ENCODE assay signal across 11 mouse cellular contexts in genomic region chr1:135369415-135369814, GRCm38 (mm10). TPM values are rescaled to one million over a fixed set of nuclear protein-coding genes. Genes with fewer than 3 reads are reported as not detected.
DNase-seq lines count a peak whose midpoint lies in the region; ATAC-seq and TF ChIP-seq lines count a peak whose summit lies in the region.
"Had no signal": no experiment of that assay in that cellular context is flagged by ENCODE, and none has a peak within 500 bp of the region (broad histone marks: within the 10 kb centered on the region; RNA-seq: fewer than 3 reads in every experiment).

No protein-coding gene starts in this region.

- peak; percentile 55 for DNase-seq in cerebellum, adult 9-11 months
- DNase-seq in cerebellum, adult 18-20 months, result no peak
- no peak for DNase-seq in hindbrain, embryonic 10.5 days (ENCODE audit: low spot score)
- DNase-seq in lung, postnatal 14 days, result no peak
- DNase-seq in midbrain, postnatal 0 days (ENCODE audit: low spot score), result no peak

- H3K4me3 ChIP-seq in hindbrain, embryonic 10.5 days, result 0 out of 2 replicates have a peak overlapping the region, but pooled peaks have one; percentile 58
- H3K4me3 ChIP-seq in hindbrain, embryonic 16.5 days (ENCODE audit: low read length), result no peak overlapping the region
- H3K4me3 ChIP-seq in lung, embryonic 15.5 days, result no peak overlapping the region
- no peak overlapping the region for H3K4me3 ChIP-seq in midbrain, postnatal 0 days (ENCODE audit: low read depth, low read length)
- H3K4me3 ChIP-seq: erythroblast, embryonic 14.5 days had no signal

- 84% methylated on average over 5 of the region's 5 CpGs for WGBS in hindbrain, embryonic 10.5 days
- 90% methylated on average over 5 of the region's 5 CpGs for WGBS in hindbrain, embryonic 16.5 days
- WGBS in lung, embryonic 15.5 days, result 66% methylated on average over 5 of the region's 5 CpGs
- 80% methylated on average over 5 of the region's 5 CpGs for WGBS in midbrain, postnatal 0 days

- no peak for ATAC-seq in hindbrain, embryonic 16.5 days
- no peak for ATAC-seq in lung, embryonic 15.5 days (ENCODE audit: borderline replicate concordance, extremely low read depth, low FRiP score, low TSS enrichment)
- ATAC-seq in midbrain, postnatal 0 days (ENCODE audit: low FRiP score), result no peak
- ATAC-seq in activated CD4-positive, CD25-positive, alpha-beta regulatory T cell, adult 4 months, result no peak
- ATAC-seq: liver, embryonic 12.5 days had no signal

- peaks cover 52% of the 10 kb centered on the region for H3K4me1 ChIP-seq in hindbrain, embryonic 10.5 days (replicated peaks)
- H3K4me1 ChIP-seq in hindbrain, embryonic 16.5 days (ENCODE audit: control insufficient read depth, insufficient read depth, low read depth, low read length), result peaks cover 29% of the 10 kb centered on the region
- H3K4me1 ChIP-seq in lung, embryonic 15.5 days, result peaks cover 29% of the 10 kb centered on the region
- peaks cover 16% of the 10 kb centered on the region; the same call in 1 of the 2 replicates for H3K4me1 ChIP-seq in midbrain, postnatal 0 days (ENCODE audit: insufficient read depth, low read length)

- peaks cover 18% of the 10 kb centered on the region; the same call in 1 of the 2 replicates for H3K36me3 ChIP-seq in hindbrain, embryonic 10.5 days
- no peaks in the 10 kb centered on the region; the same call in 1 of the 2 replicates for H3K36me3 ChIP-seq in hindbrain, embryonic 16.5 days (ENCODE audit: control insufficient read depth, insufficient read depth, low read length)
- H3K36me3 ChIP-seq in lung, embryonic 15.5 days, result no peaks in the 10 kb centered on the region
- H3K36me3 ChIP-seq in midbrain, postnatal 0 days (ENCODE audit: insufficient read depth, low read length), result no peaks in the 10 kb centered on the region
- H3K36me3 ChIP-seq: liver, embryonic 12.5 days had no signal

- no peak for TF ChIP-seq CTCF in midbrain, postnatal 0 days (IDR thresholded peaks at IDR 0.05)

- H3K4me2 ChIP-seq in hindbrain, embryonic 16.5 days (ENCODE audit: low read length), result no peak overlapping the region
- peak overlapping the region; percentile 99; the same call in 1 of the 2 replicates for H3K4me2 ChIP-seq in lung, embryonic 15.5 days
- H3K4me2 ChIP-seq in midbrain, postnatal 0 days (ENCODE audit: low read depth, low read length, poor library complexity, severe bottlenecking), result 0 out of 2 replicates have a peak overlapping the region, but pooled peaks have one; percentile 79

- H3K9ac ChIP-seq in hindbrain, embryonic 16.5 days (ENCODE audit: low read depth, low read length), result no peak overlapping the region
- H3K9ac ChIP-seq in lung, embryonic 15.5 days, result no peak overlapping the region
- H3K9ac ChIP-seq in midbrain, postnatal 0 days (replicated peaks; ENCODE audit: low read length, poor library complexity, severe bottlenecking), result no peak overlapping the region

- H3K27ac ChIP-seq in hindbrain, embryonic 10.5 days, result no peak overlapping the region; the same call in 1 of the 2 replicates
- H3K27ac ChIP-seq in hindbrain, embryonic 16.5 days (ENCODE audit: low read depth, low read length), result no peak overlapping the region
- no peak overlapping the region for H3K27ac ChIP-seq in lung, embryonic 15.5 days
- H3K27ac ChIP-seq in midbrain, postnatal 0 days (ENCODE audit: low read depth, low read length), result no peak overlapping the region
- H3K27ac ChIP-seq: liver, embryonic 12.5 days had no signal

- H3K27me3 ChIP-seq in hindbrain, embryonic 10.5 days (ENCODE audit: insufficient read depth, poor library complexity, severe bottlenecking), result peaks cover 9% of the 10 kb centered on the region; the same call in 1 of the 2 replicates
- H3K27me3 ChIP-seq in hindbrain, embryonic 16.5 days (replicated peaks; ENCODE audit: control insufficient read depth, insufficient read depth, low read length), result no peaks in the 10 kb centered on the region
- no peaks in the 10 kb centered on the region for H3K27me3 ChIP-seq in lung, embryonic 15.5 days
- H3K27me3 ChIP-seq in midbrain, postnatal 0 days (ENCODE audit: insufficient read depth, low read length), result no peaks in the 10 kb centered on the region

- H3K9me3 ChIP-seq in hindbrain, embryonic 10.5 days, result no peaks in the 10 kb centered on the region
- H3K9me3 ChIP-seq in hindbrain, embryonic 16.5 days (ENCODE audit: control insufficient read depth, low read length), result no peaks in the 10 kb centered on the region
- no peaks in the 10 kb centered on the region for H3K9me3 ChIP-seq in lung, embryonic 15.5 days
- H3K9me3 ChIP-seq in midbrain, postnatal 0 days (ENCODE audit: low read length), result no peaks in the 10 kb centered on the region
- H3K9me3 ChIP-seq: liver, embryonic 12.5 days had no signal

RNA-seq across cellular contexts. Expression of gene Shisa4, which starts 5.6 kb away (rescaled TPM):
- 63.3 and 72.2 TPM in 2 replicates for polyA plus RNA-seq in hindbrain, embryonic 10.5 days (2016; fragmentation: Nextera tagmentation; extraction: Ambion mirVana)
- 130 and 135 TPM in 2 replicates for polyA plus RNA-seq in hindbrain, embryonic 16.5 days (2015; fragmentation: Nextera tagmentation; extraction: Ambion mirVana)
- 35.2 and 39.1 TPM in 2 replicates for polyA plus RNA-seq in lung, embryonic 15.5 days (2015; fragmentation: Nextera tagmentation; extraction: Ambion mirVana)
- total RNA-seq in midbrain, postnatal 0 days (2014; rRNA removed), result 129 and 133 TPM in 2 replicates
- polyA plus RNA-seq in midbrain, postnatal 0 days (2015; fragmentation: Nextera tagmentation; extraction: Ambion mirVana), result 141 and 146 TPM in 2 replicates
- polyA plus RNA-seq in activated CD4-positive, CD25-positive, alpha-beta regulatory T cell, adult 4 months (2017; shearing (Covaris generic)), result not detected
- total RNA-seq: monocyte, adult 5-6 weeks had no signal
- polyA plus RNA-seq: erythroblast, embryonic 14.5 days had no signal

RNA-seq across cellular contexts. Expression of gene Lmod1, which starts 44.8 kb away (rescaled TPM):
- polyA plus RNA-seq in hindbrain, embryonic 10.5 days (2016; fragmentation: Nextera tagmentation; extraction: Ambion mirVana), result 0.50 and 0.66 TPM in 2 replicates
- 0.28 and 0.46 TPM in 2 replicates for polyA plus RNA-seq in hindbrain, embryonic 16.5 days (2015; fragmentation: Nextera tagmentation; extraction: Ambion mirVana)
- polyA plus RNA-seq in lung, embryonic 15.5 days (2015; fragmentation: Nextera tagmentation; extraction: Ambion mirVana), result 4.5 and 4.7 TPM in 2 replicates
- 0.16 TPM in 1 of 2 replicates, not detected in the other for total RNA-seq in midbrain, postnatal 0 days (2014; rRNA removed)
- polyA plus RNA-seq in midbrain, postnatal 0 days (2015; fragmentation: Nextera tagmentation; extraction: Ambion mirVana), result 0.26 and 0.35 TPM in 2 replicates
- not detected for polyA plus RNA-seq in activated CD4-positive, CD25-positive, alpha-beta regulatory T cell, adult 4 months (2017; shearing (Covaris generic))
- total RNA-seq: monocyte, adult 5-6 weeks had no signal
- polyA plus RNA-seq: erythroblast, embryonic 14.5 days had no signal

RNA-seq across cellular contexts. Expression of gene Timm17a, which starts 55.8 kb away (rescaled TPM):
- polyA plus RNA-seq in hindbrain, embryonic 10.5 days (2016; fragmentation: Nextera tagmentation; extraction: Ambion mirVana), result 193 and 199 TPM in 2 replicates
- polyA plus RNA-seq in hindbrain, embryonic 16.5 days (2015; fragmentation: Nextera tagmentation; extraction: Ambion mirVana), result 166 and 193 TPM in 2 replicates
- polyA plus RNA-seq in lung, embryonic 15.5 days (2015; fragmentation: Nextera tagmentation; extraction: Ambion mirVana), result 186 and 192 TPM in 2 replicates
- 19.0 and 34.4 TPM in 2 replicates for total RNA-seq in midbrain, postnatal 0 days (2014; rRNA removed)
- polyA plus RNA-seq in midbrain, postnatal 0 days (2015; fragmentation: Nextera tagmentation; extraction: Ambion mirVana), result 165 and 166 TPM in 2 replicates
- polyA plus RNA-seq in activated CD4-positive, CD25-positive, alpha-beta regulatory T cell, adult 4 months (2017; shearing (Covaris generic)), result 100 to 1,000 TPM; 181 to 212 TPM

Comparison
In these comparisons a context has a peak if more than half of its experiments do, and no peak if none do; other contexts are left out.
1. RNA of gene Shisa4, which starts 5.6 kb away (polyA plus RNA-seq): 141 to 146 TPM in midbrain, postnatal 0 days, 130 to 135 TPM in hindbrain, embryonic 16.5 days, 63.3 to 72.2 TPM in hindbrain, embryonic 10.5 days and 35.2 to 39.1 TPM in lung, embryonic 15.5 days; not detected in activated CD4-positive, CD25-positive, alpha-beta regulatory T cell, adult 4 months; every median in the first group is over 10 times any median in the second.